Mouse (Mus musculus) lung, postnatal 0 days (tissue): ENCODE results near the gene Usp4.

Experiments
- CTCF ChIP-seq: IDR thresholded peaks from 2 replicates; pipeline ENCODE4 v1.5.1; 2016; ENCODE audit warnings: antibody characterized with exemption, mild to moderate bottlenecking
- EP300 ChIP-seq: IDR thresholded peaks from 2 replicates; pipeline ENCODE4 v1.6.1; 2016; ENCODE audit warnings: antibody characterized with exemption, mild to moderate bottlenecking, control low read depth

GRCm38 (mm10) chr9:108305629-108306520 lies 41.8 kb upstream of the Usp4 start, which contains the start of the genes Rhoa and Tcta:
- TF ChIP-seq EP300, result no peak
- TF ChIP-seq CTCF, result 0 out of 2 replicates have a peak, but pooled peaks have one; percentile 8
